Mouse (Mus musculus) intestine, embryonic 14.5 days (tissue): ENCODE data around the gene Abca7. TPM values are rescaled to one million over a fixed set of nuclear protein-coding genes. Genes with fewer than 3 reads are reported as not detected.

Source experiments
- ATAC-seq: fragments of 200-750 bp; cut with Nextera tagmentation; replicated peaks from 2 replicates; pipeline ENCODE4 v1.8.0; 2017; ENCODE audit warnings: low read depth, moderate number of reproducible peaks, moderate TSS enrichment, moderate library complexity; ENCODE audit not compliant: low FRiP score, low TSS enrichment
- DNase-seq: peaks from one replicate; pipeline ENCODE4 v3.0.0-alpha.2; 2018; ENCODE audit warnings: low spot score
- H3K27ac ChIP-seq: fragments of 300-500 bp; sonication (generic); 2 replicates; pipeline ENCODE4 v1.5.1; 2014; ENCODE audit warnings: low read depth, mild to moderate bottlenecking, control low read depth
- H3K27me3 ChIP-seq: fragments of 300-500 bp; sonication (generic); replicated peaks from 2 replicates; pipeline ENCODE4 v1.6.1; 2014; ENCODE audit warnings: low read length, control low read depth; ENCODE audit not compliant: control insufficient read depth, insufficient read depth
- H3K36me3 ChIP-seq: fragments of 300-500 bp; sonication (generic); 2 replicates; pipeline ENCODE4 v1.6.1; 2014; ENCODE audit warnings: low read length, control low read depth; ENCODE audit not compliant: control insufficient read depth, insufficient read depth
- H3K4me1 ChIP-seq: fragments of 300-500 bp; sonication (generic); replicated peaks from 2 replicates; pipeline ENCODE4 v1.6.1; 2014; ENCODE audit warnings: low read length, control low read depth, mixed read lengths; ENCODE audit not compliant: control insufficient read depth, insufficient read depth
- H3K4me2 ChIP-seq: fragments of 300-500 bp; sonication (generic); 2 replicates; pipeline ENCODE4 v1.6.1; 2014; ENCODE audit warnings: low read length
- H3K4me3 ChIP-seq: fragments of 300-500 bp; sonication (generic); 2 replicates; pipeline ENCODE4 v1.5.1; 2014; ENCODE audit warnings: low read depth, low read length, control low read depth, mixed read lengths
- H3K9ac ChIP-seq: fragments of 300-500 bp; sonication (generic); 2 replicates; pipeline ENCODE4 v1.6.1; 2014; ENCODE audit warnings: mild to moderate bottlenecking, low read length
- H3K9me3 ChIP-seq: fragments of 300-500 bp; sonication (generic); 2 replicates; pipeline ENCODE4 v1.6.1; 2016; ENCODE audit warnings: low read length, control low read depth; ENCODE audit not compliant: control insufficient read depth
- WGBS: fragments of 180-500 bp; shearing (Covaris S2); extraction: QIAGEN DNeasy Blood & Tissue Kit; methylation state at CpG from one replicate; pipeline ENCODE4 v1.1.7; 2014; 5-methylcytosine and 5-hydroxymethylcytosine counted together
- polyA plus RNA-seq: library from polyadenylated mRNA; unstranded; fragments of >200 nt; fragmentation: Nextera tagmentation; extraction: Ambion mirVana; gene quantifications from 2 replicates; pipeline ENCODE4 v1.2.1, GENCODE M21; 2014

The Abca7 gene
- polyA plus RNA-seq, 1 experiment from 2014 or later, result 3.8 TPM

DNA sequence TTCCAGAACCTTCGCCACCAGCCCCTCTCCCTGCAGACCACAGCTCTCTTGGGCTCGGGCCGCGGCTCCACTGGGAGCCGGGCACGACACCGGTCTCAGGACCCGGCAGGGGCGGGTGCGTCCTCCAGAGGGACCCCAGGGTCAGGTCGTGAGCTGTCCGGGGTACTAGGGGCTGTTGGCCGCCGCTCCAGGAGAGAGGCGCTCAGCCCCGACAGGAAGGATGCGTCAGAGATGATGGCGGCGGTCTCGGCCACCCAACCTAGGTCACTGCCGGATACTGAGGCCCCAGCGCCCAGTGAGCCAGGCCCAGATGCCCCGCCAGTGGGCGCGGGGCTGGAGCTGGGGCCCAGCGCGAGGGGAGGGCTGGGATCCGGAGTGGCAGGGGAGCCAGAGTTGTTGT lies 19.0 kb upstream of the Abca7 start:
- no peak overlapping the region for H3K4me3 ChIP-seq

DNA sequence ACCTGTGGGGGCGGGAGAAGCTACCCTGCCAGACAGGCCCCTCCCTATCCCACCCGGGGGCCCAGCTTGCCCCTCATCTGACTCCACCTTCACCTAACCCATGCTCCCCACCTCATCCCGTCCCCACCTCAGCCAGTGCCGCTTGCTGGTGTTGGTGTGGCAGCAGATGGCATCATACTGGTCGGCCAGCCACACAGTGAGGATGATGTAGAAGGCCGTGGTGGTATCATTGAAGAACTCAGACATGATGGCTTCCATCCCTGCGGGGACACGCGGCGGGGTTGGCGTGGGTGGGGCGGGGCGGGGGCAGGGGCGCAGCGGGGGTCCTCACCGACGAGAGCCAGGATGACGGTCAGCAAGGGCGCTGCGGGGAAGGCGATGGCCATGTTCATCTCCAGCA lies 18.2 kb upstream of the Abca7 start:
- 95% methylated on average over 18 of the region's 21 CpGs for WGBS
- H3K4me3 ChIP-seq, result no peak overlapping the region
- DNase-seq, result no peak
- no peaks in the 10 kb centered on the region for H3K27me3 ChIP-seq
- H3K4me2 ChIP-seq, result no peak overlapping the region
- no peak overlapping the region for H3K27ac ChIP-seq
- H3K9me3 ChIP-seq, result no peaks in the 10 kb centered on the region
- H3K36me3 ChIP-seq, result peaks cover 55% of the 10 kb centered on the region
- no peak for ATAC-seq
- H3K9ac ChIP-seq, result no peak overlapping the region
- peaks cover 6% of the 10 kb centered on the region for H3K4me1 ChIP-seq

More for the DNA sequence above, 19.0 kb upstream of the Abca7 start:
- Histone ChIP-seq H3K27ac (no peak overlapping the region), H3K4me1 (no peaks in the 10 kb centered on the region), H3K9ac (no peak overlapping the region), H3K36me3 (peaks cover 55% of the 10 kb centered on the region), H3K9me3 (no peaks in the 10 kb centered on the region), H3K27me3 (no peaks in the 10 kb centered on the region), H3K4me2 (no peak overlapping the region)
- 83% methylated on average over 28 of the region's 28 CpGs for WGBS
- ATAC-seq, result no peak
- no peak for DNase-seq

DNA sequence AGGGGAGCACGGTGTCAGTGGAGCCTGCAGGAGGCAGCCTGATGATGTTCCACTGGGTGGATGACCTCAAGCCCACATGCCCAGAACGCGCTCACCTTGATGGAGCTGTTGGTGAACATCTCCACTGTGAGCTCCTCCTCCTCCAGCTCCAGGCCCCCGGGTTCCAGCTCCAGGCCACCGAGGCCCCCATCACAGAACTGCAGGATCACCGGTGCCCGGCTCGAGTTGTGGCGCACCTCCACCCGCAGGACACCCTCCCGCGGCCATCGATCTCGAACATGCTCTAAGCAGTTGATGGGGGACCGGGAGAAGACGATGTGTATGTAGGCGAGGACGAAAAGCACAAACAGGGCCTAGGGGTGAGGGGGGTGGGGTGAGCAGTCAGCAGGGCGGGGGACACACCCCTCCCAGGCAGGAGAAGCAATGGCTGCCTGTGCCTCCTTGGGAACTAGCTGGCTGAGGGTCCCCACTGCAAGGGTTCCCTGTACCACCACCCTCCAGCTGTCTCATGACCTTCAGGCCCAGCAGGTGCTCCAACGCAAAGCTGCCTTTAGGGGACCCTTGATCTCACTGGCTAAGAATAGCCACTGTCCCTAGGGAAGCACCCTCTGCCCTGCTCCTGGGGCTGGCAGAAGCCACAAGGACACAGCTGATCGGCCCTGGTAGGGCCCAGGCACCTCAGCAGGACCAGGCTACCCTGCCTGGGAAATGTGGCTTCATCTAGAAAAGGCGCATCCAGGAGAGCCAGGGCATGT lies 16.7 kb upstream of the Abca7 start:
- no peak for ATAC-seq
- Histone ChIP-seq H3K9ac (no peak overlapping the region), H3K36me3 (peaks cover 55% of the 10 kb centered on the region), H3K9me3 (no peaks in the 10 kb centered on the region), H3K4me1 (peaks cover 11% of the 10 kb centered on the region), H3K4me2 (no peak overlapping the region), H3K4me3 (no peak overlapping the region), H3K27me3 (no peaks in the 10 kb centered on the region), H3K27ac (no peak overlapping the region)
- DNase-seq, result no peak
- 94% methylated on average over 22 of the region's 22 CpGs for WGBS

DNA sequence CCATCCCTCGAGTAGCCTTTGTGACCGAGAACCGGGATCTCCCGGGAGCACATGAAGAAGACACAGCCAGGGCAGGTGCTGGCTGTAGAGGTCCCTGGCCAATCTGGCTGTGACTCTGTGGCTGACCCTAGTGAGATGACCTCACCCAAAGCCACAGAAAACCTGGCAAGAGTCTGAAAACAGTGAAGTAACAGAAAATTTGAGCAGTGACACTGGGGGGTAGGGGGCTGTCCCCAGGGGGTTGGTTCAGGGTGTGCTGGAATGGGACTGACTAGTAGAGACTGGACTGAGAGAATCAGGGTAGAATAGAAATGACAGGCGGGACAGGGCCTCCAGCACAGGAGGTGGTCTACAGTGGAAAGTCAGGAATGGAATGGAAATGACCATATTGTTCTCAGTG lies 13.1 kb upstream of the Abca7 start:
- Histone ChIP-seq H3K4me2 (peak overlapping the region; percentile 74), H3K27me3 (no peaks in the 10 kb centered on the region), H3K9ac (peak overlapping the region; percentile 87), H3K9me3 (no peaks in the 10 kb centered on the region), H3K4me3 (peak overlapping the region; percentile 77), H3K4me1 (peaks cover 35% of the 10 kb centered on the region), H3K36me3 (peaks cover 21% of the 10 kb centered on the region), H3K27ac (0 out of 2 replicates have a peak overlapping the region, but pooled peaks have one; percentile 95)
- DNase-seq, result no peak
- no peak for ATAC-seq
- 79% methylated on average over 5 of the region's 5 CpGs for WGBS

DNA sequence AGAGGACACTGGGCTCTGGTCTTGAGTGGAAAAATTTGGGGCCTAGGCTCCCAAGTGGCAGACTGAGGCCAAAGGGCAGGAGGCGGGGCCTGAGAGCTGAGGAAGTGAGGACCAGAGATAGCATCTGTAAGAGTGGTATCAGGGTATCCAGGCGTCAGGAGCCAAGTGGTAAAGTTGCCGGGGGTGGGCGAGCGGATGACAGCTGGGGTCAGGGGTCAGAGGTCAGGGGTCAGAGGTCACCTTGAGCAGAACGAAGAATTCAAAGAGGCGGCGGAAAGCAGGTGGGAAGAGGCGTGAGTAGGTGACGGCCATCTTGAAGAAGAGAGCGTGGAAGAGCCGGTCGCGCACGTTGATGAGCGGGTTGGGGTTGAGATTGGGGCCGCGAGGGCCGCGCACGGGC lies 12.6 kb upstream of the Abca7 start:
- WGBS, result 1% methylated on average over 20 of the region's 21 CpGs
- H3K4me3 ChIP-seq, result peak overlapping the region; percentile 77
- no peak for ATAC-seq
- peak overlapping the region; percentile 87 for H3K9ac ChIP-seq
- H3K9me3 ChIP-seq, result no peaks in the 10 kb centered on the region
- H3K27ac ChIP-seq, result peak overlapping the region; percentile 95
- no peaks in the 10 kb centered on the region for H3K27me3 ChIP-seq
- H3K4me1 ChIP-seq, result peaks cover 35% of the 10 kb centered on the region
- H3K36me3 ChIP-seq, result peaks cover 16% of the 10 kb centered on the region
- DNase-seq, result peak; percentile 85
- H3K4me2 ChIP-seq, result peak overlapping the region; percentile 74

DNA sequence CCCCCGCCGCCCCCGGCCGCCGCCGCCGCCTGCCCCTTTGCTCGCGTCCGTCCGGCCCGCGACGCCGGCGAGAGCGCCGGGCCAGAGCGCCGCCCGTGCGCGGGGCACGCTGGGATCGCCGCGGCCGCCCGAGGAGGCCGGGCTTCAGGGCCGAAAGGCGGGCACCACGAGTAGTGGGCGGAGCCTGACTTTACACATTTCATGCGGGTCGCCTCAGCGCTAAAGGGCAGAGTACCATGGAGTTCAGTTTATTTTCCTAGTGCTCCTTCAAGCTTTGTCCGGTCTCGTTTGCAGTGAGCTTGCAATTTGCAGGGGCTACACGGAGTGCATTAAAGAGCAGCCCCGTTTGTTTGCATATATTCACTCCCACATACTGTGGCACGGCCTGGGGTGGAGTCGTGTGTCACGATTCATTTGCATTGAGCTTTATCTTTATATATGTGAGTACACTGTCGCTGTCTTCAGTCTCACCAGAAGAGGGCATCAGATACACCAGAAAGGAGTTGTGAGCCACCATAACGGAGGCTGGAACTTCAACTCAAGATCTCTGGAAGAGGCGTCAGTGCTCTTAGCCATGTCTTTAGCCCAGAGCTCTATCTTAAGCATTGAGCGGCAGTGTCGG lies 12.0 kb upstream of the Abca7 start, which contains the start of gene Tmem259:
Tmem259 (minus strand) TSS at position 136 of the 622 bp plus-strand sequence.
- H3K9me3 ChIP-seq, result no peaks in the 10 kb centered on the region
- H3K4me3 ChIP-seq, result peak within 1 kb of the TSS; percentile 77
- no peaks in the 10 kb centered on the region for H3K27me3 ChIP-seq
- peak; percentile 95 for DNase-seq
- peak within 1 kb of the TSS; percentile 87 for H3K9ac ChIP-seq
- under 1% methylated on average over 48 of the region's 49 CpGs for WGBS
- peak within 1 kb of the TSS; percentile 95 for H3K27ac ChIP-seq
- peak; percentile 72 for ATAC-seq
- H3K36me3 ChIP-seq, result peaks cover 10% of the 10 kb centered on the region
- peaks cover 37% of the 10 kb centered on the region for H3K4me1 ChIP-seq
- H3K4me2 ChIP-seq, result peak within 1 kb of the TSS; percentile 74

DNA sequence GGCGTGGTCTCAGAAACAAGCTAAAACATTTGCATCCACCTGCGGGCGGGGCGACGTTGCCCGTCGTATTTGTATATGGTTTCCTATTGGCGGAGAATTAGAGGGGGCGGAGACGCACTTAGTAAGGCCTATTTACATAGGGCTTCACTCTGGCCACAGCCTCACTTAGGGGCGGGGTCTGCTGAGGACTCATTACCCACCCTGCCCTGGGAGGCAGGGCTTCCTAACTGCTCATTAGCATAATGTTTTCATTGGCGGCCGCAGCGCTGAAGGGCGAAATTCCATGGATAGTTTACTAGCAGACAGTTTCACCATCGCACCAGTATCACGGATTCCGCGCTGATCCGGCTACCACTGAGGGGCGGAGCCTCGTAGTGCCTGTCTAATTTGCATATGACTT lies 11.4 kb upstream of the Abca7 start:
- ATAC-seq (peak; percentile 89), DNase-seq (peak; percentile 96)
- H3K4me2 ChIP-seq, result peak overlapping the region; percentile 74
- whole genome bisulfite sequencing, result under 1% methylated on average over 22 of the region's 22 CpGs
- H3K27me3 ChIP-seq, result no peaks in the 10 kb centered on the region
- peaks cover 7% of the 10 kb centered on the region; the same call in 1 of the 2 replicates for H3K36me3 ChIP-seq
- H3K4me1 ChIP-seq, result peaks cover 42% of the 10 kb centered on the region
- peak overlapping the region; percentile 87 for H3K9ac ChIP-seq
- H3K4me3 ChIP-seq, result peak overlapping the region; percentile 77
- H3K9me3 ChIP-seq, result no peaks in the 10 kb centered on the region
- H3K27ac ChIP-seq, result peak overlapping the region; percentile 95

DNA sequence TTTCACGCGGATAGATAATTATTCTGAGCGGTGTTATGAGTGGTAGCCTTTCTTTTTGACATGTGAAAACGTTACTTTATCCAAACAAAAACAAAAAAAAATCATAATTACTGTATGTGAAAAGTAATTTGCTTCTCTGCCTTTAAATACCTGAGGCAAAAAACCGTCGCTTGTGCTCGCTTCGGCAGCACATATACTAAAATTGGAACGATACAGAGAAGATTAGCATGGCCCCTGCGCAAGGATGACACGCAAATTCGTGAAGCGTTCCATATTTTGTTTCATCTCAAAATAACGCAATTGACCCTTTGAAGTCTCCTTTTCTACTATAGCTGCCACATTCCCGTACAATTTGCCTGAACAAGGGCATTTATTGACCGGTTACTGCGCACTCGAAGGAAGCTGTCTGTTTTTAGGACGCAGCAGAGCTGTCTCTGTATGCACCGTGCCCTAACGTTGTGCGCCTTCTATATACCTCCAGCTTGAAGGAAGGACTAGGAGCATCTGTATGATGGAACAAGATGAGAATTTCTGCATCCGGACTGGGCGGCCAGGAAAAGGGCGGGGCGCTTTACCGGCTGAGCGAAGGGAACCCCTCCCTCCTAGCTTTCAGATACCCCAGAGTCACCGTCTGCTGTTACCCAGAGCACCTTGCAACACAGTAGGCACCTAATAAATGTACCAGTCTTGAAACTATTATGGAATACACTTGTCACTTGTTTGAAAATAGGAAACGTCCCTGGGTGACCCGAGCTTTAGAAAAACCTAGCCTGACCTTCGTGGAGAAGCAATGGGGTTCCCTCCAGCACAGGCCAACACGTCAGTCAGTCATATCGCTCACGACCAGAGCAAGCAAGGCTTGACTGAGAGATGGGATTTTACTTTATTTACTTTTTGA lies 10.7 kb upstream of the Abca7 start:
- H3K27ac ChIP-seq, result peak overlapping the region; percentile 95
- peak overlapping the region; percentile 74 for H3K4me2 ChIP-seq
- peaks cover 44% of the 10 kb centered on the region for H3K4me1 ChIP-seq
- no peaks in the 10 kb centered on the region for H3K27me3 ChIP-seq
- ATAC-seq (no peak), DNase-seq (peak; percentile 86)
- 2% methylated on average over 35 of the region's 35 CpGs for WGBS
- H3K4me3 ChIP-seq, result peak overlapping the region; percentile 77
- peaks cover 7% of the 10 kb centered on the region; the same call in 1 of the 2 replicates for H3K36me3 ChIP-seq
- no peaks in the 10 kb centered on the region for H3K9me3 ChIP-seq
- H3K9ac ChIP-seq, result peak overlapping the region; percentile 58
